In the genomic region with DNA sequence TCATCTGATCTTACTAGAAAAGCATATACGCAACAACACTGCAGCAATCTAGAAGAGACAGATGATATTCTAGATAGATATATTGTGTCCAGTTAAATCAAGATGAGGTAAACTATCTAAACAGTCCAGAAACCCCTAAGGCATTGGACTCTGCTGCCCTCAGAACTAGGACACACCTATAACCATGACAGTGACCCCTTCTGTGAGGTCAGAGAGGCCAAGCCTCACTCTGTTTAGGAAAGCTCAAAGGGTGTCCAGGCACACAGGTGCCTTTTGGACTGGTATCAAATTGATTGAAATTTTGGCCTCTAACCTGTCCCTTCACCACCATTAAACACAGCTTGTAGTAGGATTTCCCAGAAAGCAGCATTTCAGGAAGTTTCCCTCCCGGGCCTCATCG, we compare ENCODE assay signal across 10 mouse cellular contexts. TPM values are rescaled to one million over a fixed set of nuclear protein-coding genes. Genes with fewer than 3 reads are reported as not detected.
DNase-seq lines count a peak whose midpoint lies in the region; ATAC-seq lines count a peak whose summit lies in the region.
"Not testable (repeated sequence)": the region's sequence is repeated elsewhere in the genome, so short reads cannot be mapped to it uniquely, and the experiment has no call there.
"Had no signal": no experiment of that assay in that cellular context is flagged by ENCODE, and none has a peak within 500 bp of the region (broad histone marks: within the 10 kb centered on the region; RNA-seq: fewer than 3 reads in every experiment).

No protein-coding gene starts in this region.

- H3K27ac ChIP-seq in limb, embryonic 11.5 days (replicated peaks; ENCODE audit: low read depth, low read length), result not testable (repeated sequence)

- H3K36me3 ChIP-seq in limb, embryonic 11.5 days (ENCODE audit: control insufficient read depth, insufficient read depth, low read length), result not testable (repeated sequence)

- DNase-seq in ZHBTc4 (ENCODE audit: low read depth, low spot score), result peak; percentile 1
- peak; percentile 93 for DNase-seq in heart, adult 11 months
- DNase-seq in limb, embryonic 11.5 days (ENCODE audit: low spot score), result peak; percentile 14
- DNase-seq in thymus, postnatal 0 days (ENCODE audit: low spot score), result peak; percentile 1
- DNase-seq in yolk sac, embryonic 10.5 days (ENCODE audit: low spot score), result peak; percentile 0

- H3K9me3 ChIP-seq in limb, embryonic 11.5 days (ENCODE audit: control insufficient read depth, low read length), result peaks cover 19% of the 10 kb centered on the region

- 90% methylated on average over 3 of the region's 3 CpGs for WGBS in limb, embryonic 11.5 days

- not testable (repeated sequence) for H3K4me2 ChIP-seq in limb, embryonic 11.5 days (ENCODE audit: low read depth, severe bottlenecking)

- H3K9ac ChIP-seq in limb, embryonic 11.5 days (ENCODE audit: low read length), result not testable (repeated sequence)

- ATAC-seq in limb, embryonic 11.5 days (ENCODE audit: insufficient number of reproducible peaks, low FRiP score, low TSS enrichment, low read depth), result not testable (repeated sequence)

- not testable (repeated sequence) for H3K4me1 ChIP-seq in limb, embryonic 11.5 days (ENCODE audit: control insufficient read depth, insufficient read depth, low read length)

- not testable (repeated sequence) for H3K27me3 ChIP-seq in limb, embryonic 11.5 days (ENCODE audit: control insufficient read depth, insufficient read depth, low read length)

- not testable (repeated sequence) for H3K4me3 ChIP-seq in limb, embryonic 11.5 days (ENCODE audit: low read depth, low read length)

RNA-seq across cellular contexts. Expression of gene Zfp978, which starts 36.1 kb away (rescaled TPM):
- polyA plus RNA-seq in limb, embryonic 11.5 days (2014; fragmentation: Nextera tagmentation; extraction: Ambion mirVana), result not detected in 2 replicates
- not detected in 2 replicates for polyA plus RNA-seq in thymus, postnatal 0 days (2015; fragmentation: Nextera tagmentation; extraction: Ambion mirVana)
- polyA plus RNA-seq: adrenal gland, adult 2 months; brain, embryonic 14.5 days; CD4-positive, CD25-positive, alpha-beta regulatory T cell, adult 4 months; cerebellum, adult 2 months; G1E had no signal

Comparison
In these comparisons a context has a peak if more than half of its experiments do, and no peak if none do; other contexts are left out.
1. DNase-seq: peak in every context shown above with its lines; median percentile 93 in heart, adult 11 months; 14 in limb, embryonic 11.5 days; 1 in ZHBTc4; 1 in thymus, postnatal 0 days; 0 in yolk sac, embryonic 10.5 days.